Mouse (Mus musculus) lung, postnatal 0 days (tissue): ENCODE results near the gene Clec4b1.
"Not testable (repeated sequence)": the region's sequence is repeated elsewhere in the genome, so short reads cannot be mapped to it uniquely, and the experiment has no call there.

Experiments
- CTCF ChIP-seq: IDR thresholded peaks from 2 replicates; pipeline ENCODE4 v1.5.1; 2016; ENCODE audit warnings: antibody characterized with exemption, mild to moderate bottlenecking
- EP300 ChIP-seq: IDR thresholded peaks from 2 replicates; pipeline ENCODE4 v1.6.1; 2016; ENCODE audit warnings: antibody characterized with exemption, mild to moderate bottlenecking, control low read depth

GRCm38 (mm10) chr6:123004696-123005095 lies 45.1 kb upstream of the Clec4b1 start:
- TF ChIP-seq EP300, CTCF: not testable (repeated sequence)
